Mouse (Mus musculus): Measurements from ENCODE around the gene Cdc45.

GRCm38 (mm10) chr16:18769501-18769900 is 42.3 kb downstream of the Cdc45 start:
- TF ChIP-seq E2F4 (IDR thresholded peaks at IDR 0.05; ENCODE audit: borderline replicate concordance, low read depth, low read length) (no peak), CHD1 (IDR thresholded peaks at IDR 0.05; ENCODE audit: low read depth, low read length) (no peak), MAX (IDR thresholded peaks at IDR 0.05; ENCODE audit: low read length) (no peak), POLR2AphosphoS5 (IDR thresholded peaks at IDR 0.05; ENCODE audit: borderline replicate concordance, low read depth, low read length) (no peak), CTCF (IDR thresholded peaks at IDR 0.05 in 2 of 3, conservative IDR thresholded peaks at IDR 0.05 in 1 of 3; ENCODE audit: control insufficient read depth in 1 of 3, insufficient read depth in 1 of 3, low read depth in 2 of 3, low read length in 3 of 3, poor library complexity in 1 of 3, severe bottlenecking in 1 of 3) (no peak), CHD2 (IDR thresholded peaks at IDR 0.05; ENCODE audit: low read length) (no peak), SMC3 (IDR thresholded peaks at IDR 0.05; ENCODE audit: low read depth, low read length) (no peak), ZMIZ1 (IDR thresholded peaks at IDR 0.05; ENCODE audit: low read depth, low read length) (no peak), TCF12 (IDR thresholded peaks at IDR 0.05; ENCODE audit: low read depth, low read length) (no peak), USF1 (IDR thresholded peaks at IDR 0.05; ENCODE audit: low read depth, low read length) (no peak)
